Mouse (Mus musculus) stomach, embryonic 14.5 days (tissue): ENCODE measurements at regions not wholly inside any gene's neighbourhood (a gene's known extent, or its start where the extent isn't known, plus 50 kb on each side); places are given as distances from the start of the nearest gene placed in this dataset.

Experiments
- ATAC-seq: fragments of 200-750 bp; cut with Nextera tagmentation; 2 replicates; pipeline ENCODE4 v1.8.0; 2017; ENCODE audit warnings: low read depth, moderate TSS enrichment; ENCODE audit not compliant: insufficient number of reproducible peaks, insufficient read depth, low FRiP score
- H3K27ac ChIP-seq: fragments of 300-500 bp; sonication (generic); 2 replicates; pipeline ENCODE4 v1.5.1; 2014; ENCODE audit warnings: mild to moderate bottlenecking, low read length, moderate library complexity, mixed read lengths
- H3K27me3 ChIP-seq: fragments of 300-500 bp; sonication (generic); 2 replicates; pipeline ENCODE4 v1.6.1; 2014; ENCODE audit warnings: low read length, control low read depth, mixed read lengths; ENCODE audit not compliant: control insufficient read depth, insufficient read depth
- H3K36me3 ChIP-seq: fragments of 300-500 bp; sonication (generic); 2 replicates; pipeline ENCODE4 v1.6.1; 2014; ENCODE audit warnings: mild to moderate bottlenecking, control low read depth, low read length, moderate library complexity, mixed read lengths; ENCODE audit not compliant: control insufficient read depth, insufficient read depth
- H3K4me1 ChIP-seq: fragments of 300-500 bp; sonication (generic); 2 replicates; pipeline ENCODE4 v1.6.1; 2014; ENCODE audit warnings: low read length, control low read depth, mixed read lengths; ENCODE audit not compliant: control insufficient read depth, insufficient read depth
- H3K4me2 ChIP-seq: fragments of 300-500 bp; sonication (generic); replicated peaks from 2 replicates; pipeline ENCODE4 v1.6.1; 2014; ENCODE audit warnings: low read depth, low read length, control low read depth
- H3K4me3 ChIP-seq: fragments of 300-500 bp; sonication (generic); 2 replicates; pipeline ENCODE4 v1.5.1; 2014; ENCODE audit warnings: low read depth, low read length, control low read depth
- H3K9ac ChIP-seq: fragments of 300-500 bp; sonication (generic); replicated peaks from 2 replicates; pipeline ENCODE4 v1.6.1; 2014; ENCODE audit warnings: low read depth, mild to moderate bottlenecking, control low read depth, low read length, moderate library complexity, mixed read lengths
- H3K9me3 ChIP-seq: fragments of 300-500 bp; sonication (generic); 2 replicates; pipeline ENCODE4 v1.6.1; 2016; ENCODE audit warnings: low read depth, low read length, control low read depth; ENCODE audit not compliant: control insufficient read depth
- WGBS: fragments of 180-500 bp; shearing (Covaris S2); extraction: QIAGEN DNeasy Blood & Tissue Kit; methylation state at CpG from one replicate; pipeline ENCODE4 v1.1.7; 2014; 5-methylcytosine and 5-hydroxymethylcytosine counted together

DNA sequence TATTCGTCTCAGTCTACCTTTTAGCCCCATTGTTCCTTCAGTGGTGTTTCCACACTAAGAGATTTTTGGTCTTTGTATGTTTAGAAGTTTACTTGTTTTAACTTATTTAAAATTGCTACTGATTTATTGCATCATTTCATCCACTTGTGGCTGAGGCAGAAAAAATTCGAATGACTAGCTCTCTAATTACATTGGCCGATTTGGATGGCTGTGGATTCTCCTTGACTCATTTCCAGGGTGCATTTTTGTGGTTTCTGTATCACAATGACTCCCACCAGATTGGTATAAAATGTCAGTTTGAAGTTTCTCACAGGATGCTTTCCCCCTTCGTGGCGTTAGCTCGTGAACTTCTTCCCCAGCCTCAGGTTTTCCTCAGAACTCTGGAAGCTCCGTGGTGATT lies 217.5 kb upstream of the Isl1 start:
- H3K9ac ChIP-seq, result no peak overlapping the region
- H3K27ac ChIP-seq, result no peak overlapping the region
- WGBS, result 64% methylated on average over 7 of the region's 7 CpGs
- no peaks in the 10 kb centered on the region for H3K9me3 ChIP-seq
- H3K27me3 ChIP-seq, result no peaks in the 10 kb centered on the region
- H3K4me2 ChIP-seq, result no peak overlapping the region
- no peaks in the 10 kb centered on the region for H3K4me1 ChIP-seq
- no peak for ATAC-seq
- no peaks in the 10 kb centered on the region for H3K36me3 ChIP-seq
- H3K4me3 ChIP-seq, result no peak overlapping the region

DNA sequence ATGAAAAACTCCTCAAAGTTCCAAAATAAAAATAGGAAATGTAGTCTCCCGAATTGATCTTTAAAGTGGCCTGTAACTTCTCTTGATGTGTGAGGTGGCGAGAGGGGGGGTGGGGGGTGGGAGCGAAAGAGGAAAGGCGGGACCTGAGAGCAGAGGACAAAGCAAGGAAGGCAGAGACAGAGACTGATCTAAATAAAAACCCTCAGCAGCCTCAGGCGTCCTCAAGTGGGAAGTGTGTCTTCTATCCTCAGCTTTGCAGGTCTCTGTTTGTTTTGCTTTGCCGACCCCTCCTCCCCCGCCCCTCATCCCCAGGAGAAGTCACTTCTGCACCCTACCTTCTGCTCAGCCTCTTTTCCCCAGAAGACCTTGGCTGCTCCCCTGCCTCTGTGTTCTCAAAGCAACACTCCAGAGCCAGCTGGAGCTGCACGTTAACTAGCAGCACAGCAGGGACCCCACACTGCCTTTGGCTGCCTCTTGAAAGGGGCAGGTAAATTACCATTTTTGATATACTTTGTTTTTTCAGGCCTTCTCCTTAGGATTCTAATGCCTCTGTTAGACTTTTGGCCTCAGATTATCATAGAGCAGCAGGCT lies 214.3 kb upstream of the Isl1 start:
- H3K9me3 ChIP-seq, result no peaks in the 10 kb centered on the region
- no peak overlapping the region for H3K4me3 ChIP-seq
- H3K27me3 ChIP-seq, result no peaks in the 10 kb centered on the region
- no peaks in the 10 kb centered on the region for H3K4me1 ChIP-seq
- H3K4me2 ChIP-seq, result 0 out of 2 replicates have a peak overlapping the region, but pooled peaks have one; percentile 1
- H3K9ac ChIP-seq, result no peak overlapping the region
- no peaks in the 10 kb centered on the region for H3K36me3 ChIP-seq
- 21% methylated on average over 8 of the region's 8 CpGs for WGBS
- no peak overlapping the region for H3K27ac ChIP-seq
- no peak for ATAC-seq

DNA sequence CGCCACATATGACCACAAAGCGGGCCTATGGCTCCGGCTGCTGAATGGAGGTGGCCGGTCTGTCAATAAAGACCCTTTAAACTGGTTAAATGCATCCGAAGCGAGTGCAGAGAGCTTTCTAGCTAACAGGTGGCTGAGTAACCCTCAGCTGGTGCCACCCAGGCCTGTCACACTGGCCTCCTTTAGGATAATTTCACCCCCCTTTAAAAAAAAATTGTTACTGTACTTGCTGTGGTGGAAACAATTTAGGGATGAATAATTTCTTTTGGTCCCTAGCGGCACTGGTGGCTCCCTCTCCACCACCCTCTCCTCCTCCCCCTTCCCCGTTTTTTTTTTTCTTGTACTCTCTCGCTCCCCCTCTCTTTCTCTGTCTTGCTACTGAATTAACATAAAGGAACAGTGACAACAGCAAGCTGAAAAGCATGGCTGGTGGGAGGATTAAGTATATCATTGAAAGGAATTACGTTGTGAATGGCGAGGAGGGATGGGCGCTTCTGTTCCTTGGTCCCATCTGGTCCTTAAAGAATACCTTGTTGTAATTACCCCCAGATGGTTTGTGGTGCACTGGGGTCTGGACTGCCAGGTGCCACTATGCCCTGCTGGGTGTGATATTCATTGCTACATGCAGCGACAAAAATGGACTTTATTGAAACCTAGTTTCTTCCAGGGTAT lies 205.3 kb upstream of the Isl1 start:
- Histone ChIP-seq H3K27me3 (no peaks in the 10 kb centered on the region), H3K27ac (no peak overlapping the region), H3K9ac (no peak overlapping the region), H3K4me3 (no peak overlapping the region), H3K4me2 (0 out of 2 replicates have a peak overlapping the region, but pooled peaks have one; percentile 10), H3K4me1 (no peaks in the 10 kb centered on the region), H3K9me3 (no peaks in the 10 kb centered on the region), H3K36me3 (no peaks in the 10 kb centered on the region)
- 28% methylated on average over 13 of the region's 13 CpGs for WGBS
- ATAC-seq, result no peak

DNA sequence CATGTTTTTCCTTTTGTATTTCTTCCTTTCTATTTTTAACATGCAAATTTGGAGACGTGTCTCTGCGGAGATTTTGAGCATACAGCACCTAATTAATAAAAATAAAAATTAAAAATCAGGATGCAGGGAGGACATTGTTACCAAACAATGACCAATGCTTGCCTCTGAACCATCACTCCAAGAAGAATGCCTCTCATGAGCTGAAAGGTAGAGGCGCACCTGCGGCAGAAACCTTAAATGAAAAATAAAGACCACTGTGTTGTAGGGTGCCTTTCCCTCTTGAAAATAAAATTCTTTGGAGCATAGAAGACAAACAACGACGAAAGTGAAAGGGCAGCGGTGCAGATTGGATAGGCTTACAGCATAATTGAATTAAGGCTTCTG lies 204.8 kb upstream of the Isl1 start:
- no peak overlapping the region for H3K27ac ChIP-seq
- ATAC-seq, result no peak
- H3K9me3 ChIP-seq, result no peaks in the 10 kb centered on the region
- WGBS, result 65% methylated on average over 7 of the region's 7 CpGs
- no peaks in the 10 kb centered on the region for H3K4me1 ChIP-seq
- no peak overlapping the region for H3K9ac ChIP-seq
- H3K4me2 ChIP-seq, result 0 out of 2 replicates have a peak overlapping the region, but pooled peaks have one; percentile 10
- no peak overlapping the region for H3K4me3 ChIP-seq
- H3K36me3 ChIP-seq, result no peaks in the 10 kb centered on the region
- no peaks in the 10 kb centered on the region for H3K27me3 ChIP-seq

DNA sequence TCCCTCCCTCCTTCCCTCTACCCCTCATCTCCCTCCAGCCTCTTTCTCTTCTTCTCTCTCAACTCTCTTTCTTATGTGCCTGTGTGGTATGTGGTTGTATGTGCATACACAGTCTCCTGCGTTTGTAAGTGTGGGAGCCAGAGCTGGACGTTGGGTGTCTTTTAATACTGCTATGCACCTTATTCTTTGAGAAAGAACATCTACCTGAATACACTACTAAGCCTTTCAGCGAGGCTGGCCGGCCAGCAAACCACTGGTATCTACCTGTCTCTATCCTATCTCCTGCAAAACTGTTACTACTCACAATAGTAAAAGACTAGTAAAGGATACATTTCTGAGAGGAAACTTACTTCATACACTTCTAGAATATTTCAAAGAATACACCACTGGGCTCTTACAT lies 202.9 kb upstream of the Isl1 start:
- H3K27me3 ChIP-seq, result no peaks in the 10 kb centered on the region
- H3K4me1 ChIP-seq, result no peaks in the 10 kb centered on the region
- H3K9me3 ChIP-seq, result no peaks in the 10 kb centered on the region
- no peaks in the 10 kb centered on the region for H3K36me3 ChIP-seq
- no peak overlapping the region for H3K4me2 ChIP-seq
- 81% methylated on average over 4 of the region's 4 CpGs for WGBS
- H3K4me3 ChIP-seq, result no peak overlapping the region
- no peak overlapping the region for H3K27ac ChIP-seq
- no peak overlapping the region for H3K9ac ChIP-seq
- ATAC-seq, result no peak

DNA sequence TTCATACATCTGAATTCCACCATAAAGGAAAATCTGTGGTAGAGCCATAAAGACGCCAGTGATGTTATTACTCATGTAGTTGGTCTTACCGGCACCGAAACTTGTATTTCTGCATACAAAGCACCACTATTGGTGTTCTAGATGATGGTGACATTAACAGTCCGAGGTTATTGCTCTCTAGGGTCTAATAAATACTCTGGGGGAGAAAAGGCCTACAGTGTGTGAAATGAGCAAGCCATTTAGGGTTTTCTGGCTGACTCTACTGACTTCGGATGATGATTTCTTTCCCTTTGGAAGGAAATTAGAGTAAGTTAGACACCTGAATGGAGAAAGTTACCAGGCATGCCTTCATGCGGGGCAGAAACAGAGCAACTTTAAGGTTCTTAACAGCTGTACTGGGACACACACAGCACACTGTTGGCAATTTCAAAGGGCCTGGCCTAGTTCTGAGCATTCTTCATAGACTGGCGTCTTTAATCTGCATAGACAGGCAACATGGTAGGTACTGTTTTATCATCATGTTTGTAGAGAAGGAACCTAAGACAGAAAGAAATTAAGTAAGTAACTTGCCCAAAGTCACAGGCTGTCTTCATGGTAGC lies 198.8 kb upstream of the Isl1 start:
- no peaks in the 10 kb centered on the region for H3K27me3 ChIP-seq
- no peak for ATAC-seq
- WGBS, result 89% methylated on average over 7 of the region's 7 CpGs
- H3K9ac ChIP-seq, result no peak overlapping the region
- H3K36me3 ChIP-seq, result no peaks in the 10 kb centered on the region
- no peak overlapping the region for H3K4me2 ChIP-seq
- H3K9me3 ChIP-seq, result no peaks in the 10 kb centered on the region
- no peaks in the 10 kb centered on the region for H3K4me1 ChIP-seq
- H3K4me3 ChIP-seq, result no peak overlapping the region
- H3K27ac ChIP-seq, result no peak overlapping the region

DNA sequence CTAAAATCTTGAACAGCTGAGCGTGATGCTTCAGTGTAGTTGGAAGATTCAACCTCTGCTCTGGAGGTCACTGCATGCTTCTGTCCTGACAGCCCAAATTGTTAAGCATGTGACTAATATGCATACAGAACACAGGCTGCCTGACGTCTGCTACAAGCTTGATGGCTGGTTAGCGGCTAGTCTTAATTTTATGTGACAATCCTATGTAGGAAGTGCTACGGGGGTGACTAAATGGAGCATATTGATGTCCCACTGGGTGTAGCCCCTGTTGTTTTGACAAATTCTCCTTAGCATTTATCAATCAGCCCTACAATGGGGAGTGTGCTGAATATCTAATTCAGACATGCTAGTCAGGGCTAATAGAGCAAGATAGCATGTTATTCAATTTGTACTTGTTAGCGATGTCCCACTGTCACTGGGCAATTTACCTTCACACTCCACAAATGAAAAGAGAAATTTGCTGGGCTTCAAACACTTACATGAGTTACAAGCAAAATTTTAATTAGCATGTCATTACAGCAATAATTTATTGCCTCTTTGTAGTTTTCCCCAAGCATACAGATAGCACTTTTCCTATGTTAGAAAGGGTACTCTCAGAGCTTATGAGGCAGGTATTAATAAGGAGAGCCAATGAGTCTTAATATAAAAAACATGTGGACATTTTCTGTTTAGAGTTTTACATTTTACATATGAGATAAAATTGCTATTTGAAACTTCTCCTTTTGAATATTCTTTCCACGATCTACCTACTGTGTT lies 188.3 kb upstream of the Isl1 start:
- H3K4me3 ChIP-seq, result no peak overlapping the region
- H3K9me3 ChIP-seq, result no peaks in the 10 kb centered on the region
- ATAC-seq, result no peak
- no peaks in the 10 kb centered on the region for H3K4me1 ChIP-seq
- 68% methylated on average over 6 of the region's 6 CpGs for WGBS
- H3K36me3 ChIP-seq, result no peaks in the 10 kb centered on the region
- no peaks in the 10 kb centered on the region for H3K27me3 ChIP-seq
- no peak overlapping the region for H3K27ac ChIP-seq
- no peak overlapping the region for H3K9ac ChIP-seq
- H3K4me2 ChIP-seq, result no peak overlapping the region

DNA sequence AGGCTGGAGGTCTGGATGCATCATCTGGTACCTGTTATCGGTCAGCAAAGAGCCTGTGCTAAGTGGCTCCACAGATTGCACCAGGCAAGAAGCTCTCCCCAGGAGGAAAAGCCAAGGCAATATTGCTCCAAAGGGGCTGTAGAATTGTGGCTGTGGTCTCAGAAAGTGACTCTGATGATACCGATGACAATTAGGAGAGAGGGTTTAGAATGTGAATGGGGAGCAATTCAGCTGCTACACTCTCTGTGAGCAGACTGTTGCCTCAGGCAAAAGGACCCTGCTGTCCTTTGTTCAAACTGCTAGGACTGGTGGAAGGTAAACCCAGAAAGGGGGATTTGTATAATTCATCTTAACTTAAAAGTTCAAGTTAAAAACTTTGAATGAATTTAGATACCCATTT lies 186.2 kb upstream of the Isl1 start:
- no peak overlapping the region for H3K4me3 ChIP-seq
- H3K9ac ChIP-seq, result no peak overlapping the region
- H3K27ac ChIP-seq, result no peak overlapping the region
- ATAC-seq, result no peak
- H3K9me3 ChIP-seq, result no peaks in the 10 kb centered on the region
- H3K36me3 ChIP-seq, result no peaks in the 10 kb centered on the region
- H3K27me3 ChIP-seq, result no peaks in the 10 kb centered on the region
- H3K4me1 ChIP-seq, result no peaks in the 10 kb centered on the region
- 53% methylated on average over 2 of the region's 2 CpGs for WGBS
- no peak overlapping the region for H3K4me2 ChIP-seq
